Mouse (Mus musculus) brain, embryonic 14.5 days (tissue): ENCODE data around the gene Mgmt. TPM values are rescaled to one million over a fixed set of nuclear protein-coding genes. Genes with fewer than 3 reads are reported as not detected.

Experiments
- DNase-seq: peaks from one replicate; pipeline ENCODE4 v3.0.0-alpha.2; 2011; ENCODE audit warnings: low read depth
- CTCF ChIP-seq: fragments of 200-500 bp; IDR thresholded peaks from 2 replicates; pipeline ENCODE4 v1.5.1; 2012; ENCODE audit warnings: inconsistent platforms, mild to moderate bottlenecking, moderate library complexity, borderline replicate concordance; ENCODE audit not compliant: insufficient read depth, insufficient read length; ENCODE audit errors: extremely low read depth
- POLR2A ChIP-seq: fragments of 200-500 bp; IDR thresholded peaks from 2 replicates; pipeline ENCODE4 v1.6.1; 2012; ENCODE audit warnings: mild to moderate bottlenecking, inconsistent platforms, borderline replicate concordance; ENCODE audit not compliant: poor library complexity, insufficient read depth, insufficient read length, severe bottlenecking; ENCODE audit errors: extremely low read depth
- polyA plus RNA-seq: library from polyadenylated mRNA; depleted of rRNA; stranded (reverse); fragments of >200 nt; gene quantifications from 2 replicates; pipeline ENCODE4 v1.2.3, GENCODE M21; 2012

The Mgmt gene
- polyA plus RNA-seq, 1 experiment = 0.85 TPM

DNA sequence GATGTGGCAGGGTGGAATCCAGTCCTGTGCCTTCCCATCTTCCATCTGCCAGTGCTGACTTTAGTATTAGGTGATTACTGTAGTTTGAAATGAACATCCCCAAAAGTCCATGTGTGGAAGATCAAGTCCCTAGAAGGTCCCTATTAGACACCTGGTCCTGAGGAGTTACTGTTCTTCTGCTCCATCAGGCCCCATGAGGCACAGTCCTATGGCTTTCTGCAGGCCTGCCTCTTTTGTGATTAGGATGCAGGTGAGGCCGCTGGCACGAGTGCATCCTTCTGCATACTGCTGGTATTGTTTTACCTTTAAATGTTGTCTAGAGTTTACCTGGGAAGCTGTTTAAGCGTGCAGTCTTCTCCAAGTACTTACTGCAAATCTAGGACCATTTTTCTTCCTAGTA, 21.6 kb downstream of the Mgmt start:
- TF ChIP-seq POLR2A (no peak), CTCF (no peak)
- DNase-seq = no peak

- TF ChIP-seq CTCF (no peak), POLR2A (no peak)
- no peak for DNase-seq
Observed at GRCm38 (mm10) chr7:136920976-136921755, 26.8 kb downstream of the Mgmt start.

DNA sequence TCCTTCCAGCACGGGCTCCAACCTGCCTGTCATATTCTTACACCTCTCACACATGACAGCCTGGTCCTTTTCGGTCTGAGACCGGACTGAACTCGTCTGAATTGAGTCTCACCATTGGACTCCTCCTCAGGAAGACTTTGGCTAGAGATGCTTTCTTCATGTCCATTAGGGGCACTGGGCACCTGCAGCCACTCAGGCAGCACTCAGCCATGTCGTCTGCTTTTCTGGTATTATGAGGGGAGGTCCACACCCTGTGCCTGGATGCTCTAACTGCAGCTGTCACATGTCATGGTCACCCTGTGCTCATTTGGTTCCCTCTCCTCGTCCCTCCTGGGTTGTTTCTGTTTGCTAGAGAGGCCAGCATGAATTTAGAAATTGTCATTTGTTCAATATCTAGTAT, 27.8 kb downstream of the Mgmt start:
- TF ChIP-seq CTCF = no peak
- no peak for TF ChIP-seq POLR2A
- DNase-seq = no peak

DNA sequence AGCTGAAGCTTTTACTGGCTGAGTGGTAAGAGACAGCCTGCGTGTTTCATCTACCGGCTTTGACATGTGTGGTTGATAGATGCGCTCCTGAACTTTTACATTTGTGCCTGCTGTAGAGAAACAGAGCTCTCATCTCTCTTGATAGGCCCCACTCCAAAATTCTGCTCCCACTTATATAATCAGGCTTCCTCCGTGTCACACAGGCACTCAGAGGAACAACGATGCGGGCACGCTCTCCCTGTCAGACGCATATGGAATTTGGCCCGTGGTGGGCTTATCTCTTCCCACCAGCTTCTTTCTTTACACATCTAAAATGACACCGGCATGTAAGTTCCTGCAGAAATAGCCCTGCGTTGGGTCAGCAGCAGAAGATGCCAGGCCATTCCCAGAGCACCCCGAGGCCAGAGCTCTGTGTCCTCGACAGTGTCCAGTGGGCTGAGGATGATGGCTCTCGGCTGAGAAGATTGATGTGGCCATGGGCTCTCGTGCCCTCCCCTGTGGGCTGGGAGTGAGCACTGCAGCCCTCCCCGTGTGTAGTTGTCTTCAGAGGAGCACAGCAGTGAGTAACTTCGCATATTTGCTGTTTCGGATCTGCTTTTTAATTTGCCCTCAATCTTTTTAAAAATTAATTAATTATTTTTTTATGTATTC, 30.3 kb downstream of the Mgmt start:
- no peak for TF ChIP-seq POLR2A
- no peak for TF ChIP-seq CTCF
- no peak for DNase-seq

- TF ChIP-seq POLR2A (no peak), CTCF (no peak)
- DNase-seq = no peak
Observed at GRCm38 (mm10) chr7:136926178-136926577, 31.8 kb downstream of the Mgmt start.

GRCm38 (mm10) chr7:136930451-136930850, 36.0 kb downstream of the Mgmt start:
- DNase-seq = no peak

DNA sequence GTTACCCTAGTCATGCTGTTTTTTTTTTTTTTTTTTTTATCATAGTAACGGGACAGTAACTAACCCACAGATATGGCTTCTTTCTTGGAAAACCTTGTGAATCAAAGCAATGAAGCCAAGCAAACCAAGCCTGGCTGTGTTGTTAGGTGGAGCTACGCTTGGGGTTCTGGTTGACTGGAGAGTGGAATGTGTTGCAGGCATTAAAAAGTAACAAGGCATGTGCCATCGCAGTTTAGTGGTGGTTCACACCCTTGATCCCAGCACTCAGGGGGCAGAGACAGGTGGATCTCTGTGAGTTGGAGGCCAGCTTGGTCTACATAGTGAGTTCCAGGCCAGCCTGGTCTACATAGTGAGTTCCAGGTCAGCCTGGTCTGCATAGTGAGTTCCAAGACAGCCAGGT, 39.0 kb downstream of the Mgmt start:
- TF ChIP-seq CTCF (no peak), POLR2A (no peak)
- DNase-seq = no peak

More at GRCm38 (mm10) chr7:136930451-136930850, 36.0 kb downstream of the Mgmt start:
- TF ChIP-seq POLR2A (no peak), CTCF (no peak)

DNA sequence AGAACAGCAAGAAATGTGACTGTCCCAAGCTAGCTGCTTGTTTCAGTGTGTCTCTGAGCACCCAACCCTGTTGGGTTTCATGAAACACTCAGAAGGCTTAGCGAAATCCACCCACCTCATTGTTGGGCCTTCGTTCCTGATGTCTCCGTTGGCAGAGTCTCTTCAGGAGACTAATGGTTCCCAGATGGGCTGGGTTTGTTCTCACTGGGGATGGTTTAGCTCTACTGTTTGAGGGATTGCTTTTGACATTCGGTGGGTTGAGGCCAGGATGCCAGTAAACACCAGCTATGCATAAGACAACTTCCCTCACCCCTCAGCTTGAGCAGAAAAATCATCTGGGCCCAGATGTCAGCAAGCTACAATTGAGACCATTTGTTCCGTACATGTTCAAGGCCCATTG, 39.9 kb downstream of the Mgmt start:
- no peak for DNase-seq
- TF ChIP-seq POLR2A (no peak), CTCF (no peak)

- no peak for DNase-seq
- no peak for TF ChIP-seq POLR2A
- no peak for TF ChIP-seq CTCF
Observed at GRCm38 (mm10) chr7:136934784-136935183, 40.4 kb downstream of the Mgmt start.

DNA sequence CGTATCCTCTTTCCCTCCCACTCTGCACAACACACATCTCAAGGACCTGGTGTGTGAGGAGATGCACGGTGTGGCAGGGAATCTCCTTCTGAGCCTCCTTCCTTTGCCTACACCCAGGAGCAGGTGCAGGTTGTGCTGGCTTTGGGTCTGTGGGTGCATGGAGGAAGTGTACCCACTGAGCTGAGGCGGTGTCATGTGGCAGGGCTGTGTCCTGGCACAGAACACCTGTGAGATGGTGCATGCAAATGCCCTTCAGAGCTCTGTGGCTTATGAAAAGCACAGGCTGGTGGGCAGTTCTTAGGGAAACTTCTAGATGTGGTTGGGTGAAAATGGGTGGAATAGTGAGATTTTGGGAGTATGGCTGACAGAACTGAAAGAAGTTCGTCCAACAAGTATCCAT, 44.0 kb downstream of the Mgmt start:
- no peak for DNase-seq
- no peak for TF ChIP-seq CTCF
- no peak for TF ChIP-seq POLR2A

DNA sequence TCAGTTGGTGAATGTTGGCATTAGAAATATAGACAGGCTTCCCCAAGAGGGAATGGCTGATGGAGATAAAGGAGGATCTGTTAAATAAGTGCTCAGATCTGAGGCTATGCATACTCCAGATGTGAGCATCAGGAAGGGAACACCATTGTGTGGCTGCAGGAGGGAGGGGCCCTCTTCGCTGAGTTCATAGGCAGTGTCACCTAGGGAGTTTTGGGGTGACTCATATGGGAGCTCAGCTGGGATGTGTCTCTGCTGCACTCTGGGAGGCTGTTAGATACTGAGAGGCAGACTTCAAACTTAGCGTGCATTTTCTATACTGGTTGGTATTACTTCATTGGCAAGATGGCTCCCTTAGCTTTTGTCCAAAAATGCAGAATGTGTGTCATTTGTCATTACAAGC, 48.0 kb downstream of the Mgmt start:
- DNase-seq = no peak
- TF ChIP-seq POLR2A (no peak), CTCF (no peak)

DNA sequence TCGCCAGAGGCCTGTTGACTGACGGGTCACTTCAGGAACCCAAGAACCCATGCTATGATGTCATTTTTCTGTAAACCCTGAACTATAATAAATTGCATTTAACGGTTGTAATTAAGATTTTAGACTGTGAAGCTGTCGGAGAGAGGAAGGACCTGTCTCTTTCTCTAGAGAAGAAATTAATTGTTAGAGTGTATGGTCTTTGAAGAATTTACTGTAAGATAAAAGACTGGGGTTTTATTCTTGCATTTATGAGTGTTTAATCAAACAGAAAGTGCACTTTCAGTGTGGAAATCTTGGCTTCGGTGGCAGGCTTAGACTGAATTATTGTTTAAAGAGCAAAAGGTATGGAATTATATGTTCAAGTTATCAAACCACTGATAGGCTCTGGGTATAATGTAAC, 49.5 kb downstream of the Mgmt start:
- TF ChIP-seq CTCF (no peak), POLR2A (no peak)
- no peak for DNase-seq

- DNase-seq = peak; percentile 38
- TF ChIP-seq CTCF (no peak), POLR2A (no peak)
Observed at GRCm38 (mm10) chr7:136945697-136946096, 51.3 kb downstream of the Mgmt start.
